Mouse (Mus musculus) lung, postnatal 0 days (tissue): ENCODE results near the gene Nek5.
"Not testable (repeated sequence)": the region's sequence is repeated elsewhere in the genome, so short reads cannot be mapped to it uniquely, and the experiment has no call there.

Source experiments
- CTCF ChIP-seq: IDR thresholded peaks from 2 replicates; pipeline ENCODE4 v1.5.1; 2016; ENCODE audit warnings: antibody characterized with exemption, mild to moderate bottlenecking
- EP300 ChIP-seq: IDR thresholded peaks from 2 replicates; pipeline ENCODE4 v1.6.1; 2016; ENCODE audit warnings: antibody characterized with exemption, mild to moderate bottlenecking, control low read depth

DNA sequence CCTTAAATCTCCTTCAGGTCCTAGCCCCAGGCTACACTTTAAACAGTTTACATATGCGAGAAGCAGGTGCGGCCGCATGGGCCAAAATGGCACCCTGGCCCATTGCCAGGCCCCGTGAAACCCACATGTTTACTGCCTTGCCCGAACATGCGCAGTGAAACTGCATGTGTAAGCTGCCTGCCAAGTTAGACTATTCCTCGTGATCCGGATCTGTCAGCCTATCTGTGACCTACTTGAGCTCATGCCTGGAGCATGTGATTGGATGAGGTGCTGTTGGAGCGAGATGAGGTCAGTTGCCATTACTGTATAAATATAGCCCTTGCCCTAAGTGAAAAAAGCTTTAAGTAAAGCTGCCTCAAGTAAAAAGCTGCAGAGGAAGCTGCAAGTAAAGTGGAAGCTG, 11.6 kb upstream of the Nek5 start:
- not testable (repeated sequence) for TF ChIP-seq CTCF, EP300
